Comparison of ENCODE assay signal across 9 mouse cellular contexts in genomic region chr4:96553133-96553819, GRCm38 (mm10). TPM values are rescaled to one million over a fixed set of nuclear protein-coding genes. Genes with fewer than 3 reads are reported as not detected.
DNase-seq lines count a peak whose midpoint lies in the region; ATAC-seq and TF ChIP-seq lines count a peak whose summit lies in the region.
"Had no signal": no experiment of that assay in that cellular context is flagged by ENCODE, and none has a peak within 500 bp of the region (broad histone marks: within the 10 kb centered on the region; RNA-seq: fewer than 3 reads in every experiment).

TSS of gene Cyp2j6 (minus strand) at chr4:96553661.

- peaks cover 3% of the 10 kb centered on the region; the same call in 1 of the 2 replicates for H3K4me1 ChIP-seq in forebrain, embryonic 15.5 days
- no peaks in the 10 kb centered on the region; the same call in 1 of the 2 replicates for H3K4me1 ChIP-seq in heart, postnatal 0 days (ENCODE audit: control insufficient read depth, insufficient read depth)
- no peaks in the 10 kb centered on the region for H3K4me1 ChIP-seq in liver, embryonic 13.5 days (replicated peaks)

- H3K27ac ChIP-seq in forebrain, embryonic 15.5 days (replicated peaks): no peak within 1 kb of the TSS; the same call in 1 of the 2 replicates
- peak within 1 kb of the TSS; percentile 61; the same call in 1 of the 2 replicates for H3K27ac ChIP-seq in heart, postnatal 0 days (ENCODE audit: low read depth)
- no peak within 1 kb of the TSS for H3K27ac ChIP-seq in liver, embryonic 13.5 days

- no peak for TF ChIP-seq EP300 in heart, postnatal 0 days (IDR thresholded peaks at IDR 0.05; ENCODE audit: low read depth)

- no peaks in the 10 kb centered on the region for H3K9me3 ChIP-seq in forebrain, embryonic 15.5 days
- no peaks in the 10 kb centered on the region for H3K9me3 ChIP-seq in heart, postnatal 0 days (replicated peaks; ENCODE audit: control insufficient read depth, low read length)
- H3K9me3 ChIP-seq in liver, embryonic 13.5 days (replicated peaks): no peaks in the 10 kb centered on the region

- no peaks in the 10 kb centered on the region for H3K36me3 ChIP-seq in forebrain, embryonic 15.5 days
- no peaks in the 10 kb centered on the region for H3K36me3 ChIP-seq in heart, postnatal 0 days (replicated peaks; ENCODE audit: control insufficient read depth, insufficient read depth, low read length)
- no peaks in the 10 kb centered on the region for H3K36me3 ChIP-seq in liver, embryonic 13.5 days

- TF ChIP-seq CTCF in heart, postnatal 0 days (IDR thresholded peaks at IDR 0.05; ENCODE audit: low read depth): no peak

- peak; percentile 95 for ATAC-seq in forebrain, embryonic 15.5 days (replicated peaks)
- ATAC-seq in heart, postnatal 0 days (ENCODE audit: insufficient read depth, low read depth): peak; percentile 95
- peak; percentile 64 for ATAC-seq in liver, embryonic 13.5 days (ENCODE audit: low read depth)

- no peaks in the 10 kb centered on the region for H3K27me3 ChIP-seq in forebrain, embryonic 15.5 days
- H3K27me3 ChIP-seq in heart, postnatal 0 days (ENCODE audit: control insufficient read depth, insufficient read depth, low read length): no peaks in the 10 kb centered on the region
- H3K27me3 ChIP-seq in liver, embryonic 13.5 days: no peaks in the 10 kb centered on the region

- peak; percentile 93 for DNase-seq in 3T3-L1 (ENCODE audit: low read depth, low spot score)
- DNase-seq in cerebellum, adult 11 months: peak; percentile 0
- DNase-seq in heart, postnatal 0 days (ENCODE audit: low spot score): peak; percentile 83
- peak; percentile 40 to 65 for DNase-seq in kidney, postnatal 25 days
- no peak for DNase-seq in liver, embryonic 13.5 days
- DNase-seq in neural tube, embryonic 10.5 days (ENCODE audit: extremely low spot score, low spot score): peak; percentile 65
- DNase-seq in urinary bladder, postnatal 14 days (ENCODE audit: low spot score): peak; percentile 32

- WGBS in forebrain, embryonic 15.5 days: under 1% methylated on average over 16 of the region's 16 CpGs
- WGBS in heart, postnatal 0 days: 1% methylated on average over 16 of the region's 16 CpGs
- WGBS in liver, embryonic 13.5 days (ENCODE audit: insufficient replicate concordance): 3% methylated on average over 16 of the region's 16 CpGs

- H3K9ac ChIP-seq in forebrain, embryonic 15.5 days (replicated peaks): peak within 1 kb of the TSS; percentile 67
- H3K9ac ChIP-seq in heart, postnatal 0 days (replicated peaks; ENCODE audit: low read depth, low read length): peak within 1 kb of the TSS; percentile 67
- 0 out of 2 replicates have a peak within 1 kb of the TSS, but pooled peaks have one; percentile 2 for H3K9ac ChIP-seq in liver, embryonic 13.5 days

- peak within 1 kb of the TSS; percentile 65 for H3K4me2 ChIP-seq in forebrain, embryonic 15.5 days (replicated peaks)
- H3K4me2 ChIP-seq in heart, postnatal 0 days (ENCODE audit: low read depth, low read length): peak within 1 kb of the TSS; percentile 75
- H3K4me2 ChIP-seq in liver, embryonic 13.5 days: peak within 1 kb of the TSS; percentile 51

- peak within 1 kb of the TSS; percentile 58 for H3K4me3 ChIP-seq in forebrain, embryonic 15.5 days
- H3K4me3 ChIP-seq in heart, postnatal 0 days (ENCODE audit: low read depth, low read length): peak within 1 kb of the TSS; percentile 75
- H3K4me3 ChIP-seq in liver, embryonic 13.5 days (replicated peaks): peak within 1 kb of the TSS; percentile 52

RNA-seq across cellular contexts. Expression of gene Cyp2j6, which starts in this region (rescaled TPM):
- polyA plus RNA-seq in forebrain, embryonic 15.5 days (2015; fragmentation: Nextera tagmentation; extraction: Ambion mirVana): 3.6 and 3.8 TPM in 2 replicates
- 2.6 and 5.1 TPM in 2 replicates for total RNA-seq in heart, postnatal 0 days (2014; rRNA removed; ENCODE audit: low replicate concordance)
- 4.3 and 4.6 TPM in 2 replicates for polyA plus RNA-seq in heart, postnatal 0 days (2015; fragmentation: Nextera tagmentation; extraction: Ambion mirVana)
- 1.2 and 1.4 TPM in 2 replicates for polyA plus RNA-seq in liver, embryonic 13.5 days (2015; fragmentation: Nextera tagmentation; extraction: Ambion mirVana)
- total RNA-seq: MEL had no signal

Comparison
In these comparisons a context has a peak if more than half of its experiments do, and no peak if none do; other contexts are left out.
1. H3K9ac ChIP-seq: peak in every context shown above with its lines; median percentile 67 in forebrain, embryonic 15.5 days; 67 in heart, postnatal 0 days; 2 in liver, embryonic 13.5 days.